Mouse (Mus musculus): ENCODE measurements around the gene Brox. TPM values are rescaled to one million over a fixed set of nuclear protein-coding genes. Genes with fewer than 3 reads are reported as not detected.
"Not testable (repeated sequence)": the region's sequence is repeated elsewhere in the genome, so short reads cannot be mapped to it uniquely, and the experiment has no call there.

Brox gene
- 15.5 and 19.8 TPM in 2 replicates for polyA plus RNA-seq (2012; rRNA removed)

GRCm38 (mm10) chr1:183296877-183297383, at the start of gene Brox:
TSS of gene Brox (minus strand) at chr1:183297269.
- no peak for TF ChIP-seq CTCF (conservative IDR thresholded peaks at IDR 0.05; ENCODE audit: insufficient read depth, insufficient read length, low read depth, low read length)
- TF ChIP-seq POLR2A (IDR thresholded peaks at IDR 0.05; ENCODE audit: low read depth, low read length): peak; percentile 28
- no peaks in the 10 kb centered on the region for H3K4me1 ChIP-seq (ENCODE audit: control insufficient read depth, insufficient read depth, low read length)
- H3K36me3 ChIP-seq (ENCODE audit: control insufficient read depth, insufficient read depth, low read length): no peaks in the 10 kb centered on the region; the same call in 1 of the 2 replicates
- H3K27me3 ChIP-seq (replicated peaks; ENCODE audit: control insufficient read depth, insufficient read depth, low read length): no peaks in the 10 kb centered on the region
- WGBS: under 1% methylated on average over 39 of the region's 39 CpGs
- peak within 1 kb of the TSS; percentile 83 for H3K4me3 ChIP-seq (ENCODE audit: insufficient read depth, low read depth, low read length)
- peak within 1 kb of the TSS; percentile 94 for H3K27ac ChIP-seq (ENCODE audit: insufficient read depth, low read depth, low read length)
- peak; percentile 97 for DNase-seq

GRCm38 (mm10) chr1:183345817-183346195, 48.7 kb upstream of the Brox start:
- no peaks in the 10 kb centered on the region for H3K27me3 ChIP-seq (replicated peaks; ENCODE audit: control insufficient read depth, insufficient read depth, low read length)
- TF ChIP-seq POLR2A (IDR thresholded peaks at IDR 0.05; ENCODE audit: low read depth, low read length) (no peak), CTCF (conservative IDR thresholded peaks at IDR 0.05; ENCODE audit: insufficient read depth, insufficient read length, low read depth, low read length) (no peak)
- WGBS: 4% methylated on average over 10 of the region's 10 CpGs
- H3K4me1 ChIP-seq (ENCODE audit: control insufficient read depth, insufficient read depth, low read length): no peaks in the 10 kb centered on the region; the same call in 1 of the 2 replicates
- peak overlapping the region; percentile 93 for H3K4me3 ChIP-seq (ENCODE audit: insufficient read depth, low read depth, low read length)
- no peak overlapping the region for H3K27ac ChIP-seq (ENCODE audit: insufficient read depth, low read depth, low read length)
- DNase-seq: no peak
- H3K36me3 ChIP-seq (ENCODE audit: control insufficient read depth, insufficient read depth, low read length): no peaks in the 10 kb centered on the region

GRCm38 (mm10) chr1:183344886-183345816, 48.1 kb upstream of the Brox start:
- no peaks in the 10 kb centered on the region for H3K27me3 ChIP-seq (replicated peaks; ENCODE audit: control insufficient read depth, insufficient read depth, low read length)
- H3K4me3 ChIP-seq (ENCODE audit: insufficient read depth, low read depth, low read length): peak overlapping the region; percentile 93
- H3K4me1 ChIP-seq (ENCODE audit: control insufficient read depth, insufficient read depth, low read length): no peaks in the 10 kb centered on the region; the same call in 1 of the 2 replicates
- under 1% methylated on average over 72 of the region's 72 CpGs for WGBS
- peak overlapping the region; percentile 65 for H3K27ac ChIP-seq (ENCODE audit: insufficient read depth, low read depth, low read length)
- DNase-seq: peak; percentile 93
- H3K36me3 ChIP-seq (ENCODE audit: control insufficient read depth, insufficient read depth, low read length): no peaks in the 10 kb centered on the region
- TF ChIP-seq POLR2A (IDR thresholded peaks at IDR 0.05; ENCODE audit: low read depth, low read length) (peak; percentile 17), CTCF (conservative IDR thresholded peaks at IDR 0.05; ENCODE audit: insufficient read depth, insufficient read length, low read depth, low read length) (no peak)

- H3K36me3 ChIP-seq (ENCODE audit: control insufficient read depth, insufficient read depth, low read length); H3K27ac ChIP-seq (ENCODE audit: insufficient read depth, low read depth, low read length); DNase-seq; H3K4me3 ChIP-seq (ENCODE audit: insufficient read depth, low read depth, low read length); H3K27me3 ChIP-seq (replicated peaks; ENCODE audit: control insufficient read depth, insufficient read depth, low read length); H3K4me1 ChIP-seq (ENCODE audit: control insufficient read depth, insufficient read depth, low read length): not testable (repeated sequence)
- 94% methylated on average over 1 of the region's 1 CpGs for WGBS
Measured at GRCm38 (mm10) chr1:183342902-183343301, 45.8 kb upstream of the Brox start.

- no peak for TF ChIP-seq CTCF (conservative IDR thresholded peaks at IDR 0.05; ENCODE audit: insufficient read depth, insufficient read length, low read depth, low read length)
- TF ChIP-seq POLR2A (IDR thresholded peaks at IDR 0.05; ENCODE audit: low read depth, low read length): no peak
- Histone ChIP-seq H3K4me1 (ENCODE audit: control insufficient read depth, insufficient read depth, low read length) (no peaks in the 10 kb centered on the region), H3K27ac (ENCODE audit: insufficient read depth, low read depth, low read length) (no peak overlapping the region), H3K4me3 (ENCODE audit: insufficient read depth, low read depth, low read length) (no peak overlapping the region), H3K36me3 (ENCODE audit: control insufficient read depth, insufficient read depth, low read length) (peaks cover 29% of the 10 kb centered on the region), H3K27me3 (replicated peaks; ENCODE audit: control insufficient read depth, insufficient read depth, low read length) (no peaks in the 10 kb centered on the region)
- 78% methylated on average over 8 of the region's 8 CpGs for WGBS
- DNase-seq: no peak
Measured at GRCm38 (mm10) chr1:183327171-183327570, 30.1 kb upstream of the Brox start.

- no peak for TF ChIP-seq CTCF (conservative IDR thresholded peaks at IDR 0.05; ENCODE audit: insufficient read depth, insufficient read length, low read depth, low read length)
- TF ChIP-seq POLR2A (IDR thresholded peaks at IDR 0.05; ENCODE audit: low read depth, low read length): no peak
- Histone ChIP-seq H3K27me3 (replicated peaks; ENCODE audit: control insufficient read depth, insufficient read depth, low read length) (no peaks in the 10 kb centered on the region), H3K36me3 (ENCODE audit: control insufficient read depth, insufficient read depth, low read length) (peaks cover 22% of the 10 kb centered on the region), H3K27ac (ENCODE audit: insufficient read depth, low read depth, low read length) (no peak overlapping the region), H3K4me3 (ENCODE audit: insufficient read depth, low read depth, low read length) (no peak overlapping the region), H3K4me1 (ENCODE audit: control insufficient read depth, insufficient read depth, low read length) (no peaks in the 10 kb centered on the region)
- no peak for DNase-seq
- WGBS: 96% methylated on average over 6 of the region's 6 CpGs
Measured at GRCm38 (mm10) chr1:183324433-183324832, 27.4 kb upstream of the Brox start.

GRCm38 (mm10) chr1:183323923-183324322, 26.9 kb upstream of the Brox start:
- H3K27me3 ChIP-seq (replicated peaks; ENCODE audit: control insufficient read depth, insufficient read depth, low read length): no peaks in the 10 kb centered on the region
- no peak for TF ChIP-seq POLR2A (IDR thresholded peaks at IDR 0.05; ENCODE audit: low read depth, low read length)
- no peak for TF ChIP-seq CTCF (conservative IDR thresholded peaks at IDR 0.05; ENCODE audit: insufficient read depth, insufficient read length, low read depth, low read length)
- H3K4me3 ChIP-seq (ENCODE audit: insufficient read depth, low read depth, low read length): no peak overlapping the region
- no peak for DNase-seq
- WGBS: 92% methylated on average over 2 of the region's 2 CpGs
- no peak overlapping the region for H3K27ac ChIP-seq (ENCODE audit: insufficient read depth, low read depth, low read length)
- H3K4me1 ChIP-seq (ENCODE audit: control insufficient read depth, insufficient read depth, low read length): no peaks in the 10 kb centered on the region
- peaks cover 22% of the 10 kb centered on the region for H3K36me3 ChIP-seq (ENCODE audit: control insufficient read depth, insufficient read depth, low read length)

GRCm38 (mm10) chr1:183322496-183322895, 25.4 kb upstream of the Brox start:
- H3K4me3 ChIP-seq (ENCODE audit: insufficient read depth, low read depth, low read length); DNase-seq; H3K27me3 ChIP-seq (replicated peaks; ENCODE audit: control insufficient read depth, insufficient read depth, low read length); H3K27ac ChIP-seq (ENCODE audit: insufficient read depth, low read depth, low read length); H3K4me1 ChIP-seq (ENCODE audit: control insufficient read depth, insufficient read depth, low read length): not testable (repeated sequence)
- WGBS: 73% methylated on average over 5 of the region's 5 CpGs
- peaks cover 18% of the 10 kb centered on the region for H3K36me3 ChIP-seq (ENCODE audit: control insufficient read depth, insufficient read depth, low read length)

All from kidney, adult 2 months (tissue).